ENCODE assay signal across 7 mouse cellular contexts in the genomic region with DNA sequence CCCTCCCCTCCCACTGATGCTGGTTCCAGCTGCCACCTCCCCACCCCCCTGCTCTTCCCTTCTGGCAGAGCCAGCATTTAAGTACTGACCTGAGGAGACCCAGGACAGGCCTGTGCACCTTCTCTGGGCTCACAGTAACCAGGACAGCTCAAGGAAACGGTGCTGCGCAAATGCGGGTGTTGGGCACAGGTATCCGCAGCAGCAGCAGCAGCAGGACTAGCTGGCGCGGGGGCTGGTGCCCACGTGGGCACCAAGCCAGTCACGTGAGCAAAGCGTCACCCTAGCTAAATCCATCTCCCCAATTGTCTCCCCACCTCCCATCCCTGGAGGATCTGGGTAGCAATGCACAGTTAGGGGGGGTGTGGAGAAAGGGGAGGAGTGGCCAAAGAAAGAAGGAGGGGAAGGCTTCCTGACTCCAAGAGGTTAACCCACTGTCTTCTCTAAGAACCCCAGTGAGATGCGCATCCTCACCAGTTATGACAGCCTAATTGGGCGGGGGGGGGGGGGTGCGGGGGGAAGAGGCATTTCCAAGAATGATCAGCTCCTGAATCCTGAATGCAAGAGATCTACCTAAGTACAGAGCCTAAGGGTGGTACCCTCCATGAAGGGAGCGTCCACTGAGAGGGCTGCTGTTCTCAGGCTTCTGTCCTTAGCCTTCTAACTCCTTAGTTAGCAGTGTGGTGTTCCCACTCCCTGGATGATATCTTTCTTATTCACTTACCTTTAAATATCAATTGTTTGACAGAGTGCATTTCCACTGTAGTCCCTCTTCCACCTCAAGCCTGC. TPM values are rescaled to one million over a fixed set of nuclear protein-coding genes. Genes with fewer than 3 reads are reported as not detected.
A peak's percentile ranks its signal among the peaks of the same experiment; 100 is the strongest.
DNase-seq lines count a peak whose midpoint lies in the region; ATAC-seq lines count a peak whose summit lies in the region.

A gene (minus strand): TSS at position 252 of the 786 bp plus-strand sequence.

- H3K9ac ChIP-seq in hindbrain, embryonic 12.5 days = peak within 1 kb of the TSS; percentile 53

- peak within 1 kb of the TSS; percentile 60 for H3K4me2 ChIP-seq in hindbrain, embryonic 12.5 days (replicated peaks)

- no peaks in the 10 kb centered on the region for H3K9me3 ChIP-seq in hindbrain, embryonic 12.5 days (replicated peaks)

- peak; percentile 62 to 63 for DNase-seq in cerebellum, postnatal 10 days
- DNase-seq in left cerebral cortex, postnatal 36 days (ENCODE audit: low spot score in 2 of 2) = peak; percentile 28
- DNase-seq in right cerebral cortex, adult 2 months (ENCODE audit: low spot score in 2 of 2) = peak; percentile 30 to 35
- DNase-seq in yolk sac, embryonic 10.5 days (ENCODE audit: low spot score) = no peak

- peak within 1 kb of the TSS; percentile 41 for H3K4me3 ChIP-seq in hindbrain, embryonic 12.5 days

- 15% methylated on average over 10 of the region's 13 CpGs for WGBS in hindbrain, embryonic 12.5 days

- H3K36me3 ChIP-seq in hindbrain, embryonic 12.5 days = no peaks in the 10 kb centered on the region

- intact Hi-C loops in left cerebral cortex, postnatal 36 days (cut with DNase I) = no loop called here

- H3K27ac ChIP-seq in hindbrain, embryonic 12.5 days = no peak within 1 kb of the TSS

- H3K4me1 ChIP-seq in hindbrain, embryonic 12.5 days = no peaks in the 10 kb centered on the region

- peak; percentile 82 for ATAC-seq in cerebellum, adult (ENCODE audit: insufficient number of reproducible peaks, low FRiP score, low TSS enrichment)
- ATAC-seq in hindbrain, embryonic 12.5 days (ENCODE audit: low FRiP score) = peak; percentile 91
- ATAC-seq in inflammation-experienced regulatory T-cells, adult 6 months = no peak

- H3K27me3 ChIP-seq in hindbrain, embryonic 12.5 days = 0 out of 2 replicates have a peak, but pooled peaks cover 4% of the 10 kb centered on the region

RNA-seq across cellular contexts. Expression of the gene that starts here (rescaled TPM):
- 9.5 and 13.4 TPM in 2 replicates for polyA plus RNA-seq in hindbrain, embryonic 12.5 days (2016; fragmentation: Nextera tagmentation; extraction: Ambion mirVana)
- 100 to 1,000 TPM; 103 to 115 TPM for total RNA-seq in left cerebral cortex, postnatal 36 days (2021)
- not detected for polyA plus RNA-seq in inflammation-experienced regulatory T-cells, adult 6 months (2017; shearing (Covaris generic))

Comparison
In these comparisons a context has a peak if more than half of its experiments do, and no peak if none do; other contexts are left out.
1. RNA of the gene that starts here (polyA plus RNA-seq): 9.5 to 13.4 TPM in hindbrain, embryonic 12.5 days; not detected in inflammation-experienced regulatory T-cells, adult 6 months; every median in the first group is over 10 times any median in the second.